Mouse (Mus musculus) A20 (cell line): ENCODE measurements around the gene Flot2.

Experiments used
- DNase-seq: peaks from one replicate; pipeline ENCODE4 v3.0.0-alpha.2; 2011; ENCODE audit warnings: low read depth, low spot score

Gene Flot2

DNA sequence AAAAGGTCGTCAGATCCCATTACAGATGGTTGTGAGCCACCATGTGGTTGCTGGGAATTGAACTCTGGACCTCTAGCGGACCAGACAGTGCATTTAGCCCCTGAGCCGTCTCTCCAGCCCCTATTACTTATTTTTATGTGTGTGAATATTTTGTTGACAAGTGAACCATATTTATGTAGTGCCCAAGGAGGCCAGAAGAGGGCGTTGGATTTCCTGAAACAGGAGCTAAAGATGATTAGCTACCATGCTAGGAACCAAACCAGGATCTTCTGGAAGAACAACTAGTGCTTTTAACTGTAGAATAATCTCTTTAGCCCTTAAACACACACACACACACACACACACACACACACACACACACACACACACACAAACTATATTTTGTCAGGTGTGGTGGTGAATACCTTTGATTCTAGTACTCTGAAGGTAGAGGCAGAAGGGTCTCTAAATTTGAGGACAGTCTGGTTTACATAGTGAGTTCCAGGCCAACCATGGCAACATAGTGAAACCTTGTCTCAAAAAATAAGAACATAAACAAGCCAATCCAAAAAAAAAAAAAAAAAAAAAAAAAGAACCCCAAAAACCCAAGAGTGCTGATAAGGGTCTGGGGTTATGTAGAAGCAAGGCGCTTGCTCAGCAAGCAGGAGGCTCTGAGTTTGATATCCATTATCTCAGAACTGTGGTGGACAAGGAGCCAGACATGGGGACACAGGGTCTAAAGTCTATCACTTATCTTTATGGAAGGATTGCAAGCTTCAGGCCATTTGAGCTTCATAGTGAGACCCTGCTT is 65.4 kb downstream of the Flot2 start:
- DNase-seq: no peak

DNA sequence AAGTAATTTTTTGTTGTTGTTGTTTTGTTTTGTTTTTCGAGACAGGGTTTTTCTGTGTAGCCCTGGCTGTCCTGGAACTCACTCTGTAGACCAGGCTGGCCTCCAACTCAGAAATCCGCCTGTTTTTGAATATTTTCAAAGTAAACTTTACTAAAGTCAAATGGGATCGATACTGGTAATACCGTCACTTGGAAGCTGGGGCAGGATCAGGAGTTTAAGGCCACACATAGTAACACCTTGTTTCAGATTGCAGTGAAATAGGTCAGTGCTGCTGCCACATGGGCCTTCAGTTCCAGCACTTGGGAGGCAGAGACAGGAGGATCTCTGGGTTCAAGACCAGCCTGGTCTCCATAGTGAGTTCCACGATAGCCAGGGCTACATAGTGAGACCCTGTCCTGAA is 66.8 kb downstream of the Flot2 start:
- no peak for DNase-seq
